Mouse (Mus musculus) MEL (cell line): ENCODE results near the gene Clic1.

Source experiments
- CTCF ChIP-seq, 3 experiments: IDR thresholded peaks in 2 of 3; conservative IDR thresholded peaks in 1 of 3; 2 replicates each; pipeline ENCODE4 v1.5.1; 2011 to 2012; ENCODE audit warnings: low read length in 3 of 3, low read depth in 2 of 3, mild to moderate bottlenecking in 2 of 3, improper control_type of control experiment in 1 of 3, inconsistent platforms in 1 of 3, mixed read lengths in 1 of 3, moderate library complexity in 1 of 3; ENCODE audit not compliant: control insufficient read depth in 1 of 3, insufficient read depth in 1 of 3, poor library complexity in 1 of 3, severe bottlenecking in 1 of 3
- NELFE ChIP-seq: IDR thresholded peaks from 2 replicates; pipeline ENCODE4 v1.6.1; 2011; ENCODE audit warnings: low read depth, low read length, improper control_type of control experiment

- TF ChIP-seq CTCF (IDR thresholded peaks at IDR 0.05 in 2 of 3, conservative IDR thresholded peaks at IDR 0.05 in 1 of 3; ENCODE audit: control insufficient read depth in 1 of 3, insufficient read depth in 1 of 3, low read depth in 2 of 3, low read length in 3 of 3, poor library complexity in 1 of 3, severe bottlenecking in 1 of 3) (no peak), NELFE (no peak)
Measured at GRCm38 (mm10) chr17:35066084-35066483, 16.3 kb downstream of the Clic1 start, which contains the start of gene Mpig6b.
